Mouse (Mus musculus): ENCODE data around the gene Plekhg1.

GRCm38 (mm10) chr10:3939895-3940595, 199.9 kb downstream of the Plekhg1 start:
- TF ChIP-seq FLI1 (IDR thresholded peaks at IDR 0.05; ENCODE audit: low read length) (no peak), GATA1 (IDR thresholded peaks at IDR 0.05; ENCODE audit: borderline replicate concordance, low read length) (no peak)

Measured in megakaryocyte, embryonic 14.5 days (primary cell).